Mouse (Mus musculus) liver, adult (tissue): ENCODE data around the gene Smpdl3a.

ENCODE experiments used
- GATA4 ChIP-seq: IDR thresholded peaks from 2 replicates; pipeline ENCODE4 v1.6.1; 2014; ENCODE audit warnings: mild to moderate bottlenecking, low read length; ENCODE audit not compliant: insufficient replicate concordance

The Smpdl3a gene

GRCm38 (mm10) chr10:57794018-57794417 lies at the start of gene Smpdl3a:
TSS of gene Smpdl3a (plus strand) at chr10:57794335.
- TF ChIP-seq GATA4: no peak

DNA sequence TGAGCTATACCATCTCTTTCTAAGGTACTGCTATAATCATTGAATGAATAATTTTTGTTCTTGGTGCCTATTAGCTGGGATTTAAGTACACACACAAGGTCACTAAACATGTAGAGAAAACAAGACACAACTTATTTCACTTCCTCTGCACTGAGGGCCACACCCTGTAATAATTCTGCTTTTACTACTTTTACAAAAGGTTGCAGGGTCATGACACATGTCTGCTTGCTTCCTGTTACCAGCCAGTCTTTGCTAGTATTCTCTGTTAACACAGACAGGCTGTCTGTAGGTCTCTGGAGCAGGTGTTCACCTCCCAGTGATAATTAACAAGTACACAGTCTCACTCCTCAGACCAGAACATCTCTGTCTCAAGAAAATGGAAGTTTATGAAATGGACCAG lies 48.7 kb upstream of the Smpdl3a start:
- TF ChIP-seq GATA4: no peak

DNA sequence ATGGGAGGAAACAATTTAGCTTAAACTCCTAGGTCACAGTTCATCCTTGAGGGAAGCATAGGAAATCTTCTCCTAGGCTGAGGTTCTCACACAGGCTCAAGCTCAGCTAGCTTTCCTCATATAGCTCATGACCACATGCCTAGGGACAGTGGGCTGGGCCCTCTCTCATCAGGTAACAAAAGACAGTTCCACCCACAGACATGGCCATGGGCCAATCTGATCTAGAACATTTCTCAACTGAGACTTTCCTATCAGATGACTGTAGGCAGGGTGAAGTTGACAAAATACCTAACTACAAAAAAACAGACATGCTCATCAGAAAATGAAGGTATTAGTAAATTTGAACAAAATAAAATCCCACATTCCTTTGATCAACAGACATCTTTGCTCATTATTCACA lies 47.0 kb upstream of the Smpdl3a start:
- no peak for TF ChIP-seq GATA4

- TF ChIP-seq GATA4: no peak
Observed at GRCm38 (mm10) chr10:57753343-57753742, 40.8 kb upstream of the Smpdl3a start.

GRCm38 (mm10) chr10:57755201-57755736 lies 38.9 kb upstream of the Smpdl3a start:
- no peak for TF ChIP-seq GATA4

DNA sequence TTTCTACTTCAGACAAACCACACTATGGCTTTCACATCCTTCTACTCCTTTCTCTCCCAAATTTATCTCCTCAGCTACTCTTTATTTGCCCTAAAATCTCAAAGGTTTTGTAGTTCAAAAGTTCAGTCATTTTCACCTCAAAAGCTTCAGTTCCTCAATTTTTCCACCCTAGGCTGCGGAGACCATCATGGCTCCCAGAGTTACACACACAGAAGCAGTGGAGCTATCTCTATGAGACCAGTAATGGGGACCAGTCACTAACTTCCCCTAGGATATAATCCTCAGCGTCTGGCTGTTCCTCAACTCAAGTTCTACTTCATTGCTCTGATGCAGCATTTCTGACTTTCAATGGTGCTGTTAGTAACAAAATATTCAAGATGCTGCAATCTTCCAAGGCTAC lies 35.1 kb upstream of the Smpdl3a start:
- TF ChIP-seq GATA4: no peak

DNA sequence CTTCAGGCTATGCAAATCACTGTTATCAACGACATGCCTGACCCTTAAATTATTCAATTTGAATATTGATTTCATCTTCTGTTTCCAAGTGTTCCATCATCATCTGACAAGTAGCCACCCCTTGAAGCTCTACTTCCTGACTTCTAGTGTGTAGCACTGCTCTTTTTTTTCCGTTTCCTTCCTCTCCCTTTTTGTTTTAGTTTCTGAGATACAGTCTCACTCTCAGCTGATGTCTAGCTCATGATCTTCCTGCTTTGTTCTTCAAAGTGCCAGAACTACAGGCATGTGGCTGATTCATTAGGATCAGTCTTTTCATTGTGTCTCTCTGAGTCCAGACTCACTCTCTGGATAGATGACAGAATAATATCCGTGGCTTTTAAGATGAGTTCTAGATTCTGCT lies 33.4 kb upstream of the Smpdl3a start:
- TF ChIP-seq GATA4: no peak

DNA sequence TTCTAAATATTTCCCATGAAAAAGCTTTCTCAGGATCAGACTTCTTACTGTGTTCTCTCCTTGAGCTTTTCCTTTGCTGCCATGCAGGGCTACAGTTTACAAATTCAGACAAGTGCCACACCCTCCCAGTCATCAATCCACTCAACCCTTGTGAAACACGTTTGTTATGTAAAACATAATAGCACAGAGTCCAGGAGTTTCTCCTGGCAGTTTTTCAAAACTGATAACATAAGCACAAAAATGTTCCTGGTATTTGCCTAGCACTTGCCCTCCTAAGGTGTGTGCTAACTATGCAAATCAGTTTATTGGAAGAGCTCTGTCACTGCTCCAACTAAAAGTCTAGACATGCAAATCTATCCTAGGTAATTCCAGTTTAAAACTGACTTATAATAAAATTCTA lies 31.1 kb upstream of the Smpdl3a start:
- TF ChIP-seq GATA4: no peak

GRCm38 (mm10) chr10:57783289-57784130 lies 10.6 kb upstream of the Smpdl3a start:
- TF ChIP-seq GATA4: no peak

DNA sequence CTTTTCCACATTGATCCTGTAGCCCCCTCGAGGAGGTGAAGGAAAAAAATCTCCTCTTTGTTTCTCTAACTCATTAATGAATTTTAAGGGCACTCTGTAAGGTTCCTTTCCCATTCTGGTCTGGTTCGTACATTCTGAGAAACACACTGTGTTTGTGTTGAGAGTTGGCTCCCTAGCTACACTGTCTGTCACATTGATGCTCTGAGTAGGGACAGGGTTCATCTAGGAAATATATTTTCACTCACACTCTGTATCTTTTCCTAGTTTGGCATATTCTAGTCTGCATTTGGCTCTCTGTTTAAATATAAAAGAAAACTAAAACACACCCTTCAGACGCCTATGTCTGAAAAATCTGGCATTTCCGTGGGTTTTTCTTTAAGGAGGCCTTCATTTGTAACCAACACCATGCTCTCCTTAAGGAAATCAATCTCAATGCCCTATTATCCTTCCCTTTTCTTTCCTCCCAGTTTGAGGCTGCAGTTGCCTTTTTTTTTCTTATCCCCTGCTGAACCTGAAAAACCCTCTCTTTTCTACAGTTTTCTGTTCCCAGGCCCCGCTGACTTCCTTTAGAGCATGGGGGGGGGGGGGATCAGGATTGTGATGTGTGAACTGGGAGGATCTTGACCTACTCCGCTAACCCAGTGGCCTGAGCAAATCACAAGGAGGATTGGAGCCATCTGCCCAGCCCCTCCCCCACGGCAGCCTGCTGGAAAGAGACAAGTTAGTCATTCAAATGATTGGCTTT lies 9.8 kb upstream of the Smpdl3a start:
- no peak for TF ChIP-seq GATA4

- TF ChIP-seq GATA4: no peak
Observed at GRCm38 (mm10) chr10:57784876-57785150, 9.3 kb upstream of the Smpdl3a start, which contains the start of gene Fabp7. TSS of gene Fabp7 (plus strand) at chr10:57784881.

DNA sequence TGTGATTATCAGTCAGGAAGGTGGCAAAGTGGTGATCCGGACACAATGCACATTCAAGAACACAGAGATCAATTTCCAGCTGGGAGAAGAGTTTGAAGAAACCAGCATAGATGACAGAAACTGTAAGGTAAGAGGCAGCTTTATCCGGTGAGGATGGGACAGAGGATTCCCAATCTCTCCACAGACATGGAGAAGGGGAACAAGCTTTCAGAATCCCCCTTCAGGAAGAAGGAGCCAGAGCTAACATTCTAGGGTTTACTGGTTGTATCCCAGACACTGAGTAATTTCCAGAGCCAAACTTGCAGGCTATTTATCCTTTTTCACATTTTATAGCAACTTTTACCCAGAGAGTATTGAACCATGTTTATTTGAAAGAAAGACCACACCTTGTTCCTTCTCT lies 8.6 kb upstream of the Smpdl3a start:
- TF ChIP-seq GATA4: no peak

- TF ChIP-seq GATA4: no peak
Observed at GRCm38 (mm10) chr10:57792957-57793356, 1.2 kb upstream of the Smpdl3a start.

DNA sequence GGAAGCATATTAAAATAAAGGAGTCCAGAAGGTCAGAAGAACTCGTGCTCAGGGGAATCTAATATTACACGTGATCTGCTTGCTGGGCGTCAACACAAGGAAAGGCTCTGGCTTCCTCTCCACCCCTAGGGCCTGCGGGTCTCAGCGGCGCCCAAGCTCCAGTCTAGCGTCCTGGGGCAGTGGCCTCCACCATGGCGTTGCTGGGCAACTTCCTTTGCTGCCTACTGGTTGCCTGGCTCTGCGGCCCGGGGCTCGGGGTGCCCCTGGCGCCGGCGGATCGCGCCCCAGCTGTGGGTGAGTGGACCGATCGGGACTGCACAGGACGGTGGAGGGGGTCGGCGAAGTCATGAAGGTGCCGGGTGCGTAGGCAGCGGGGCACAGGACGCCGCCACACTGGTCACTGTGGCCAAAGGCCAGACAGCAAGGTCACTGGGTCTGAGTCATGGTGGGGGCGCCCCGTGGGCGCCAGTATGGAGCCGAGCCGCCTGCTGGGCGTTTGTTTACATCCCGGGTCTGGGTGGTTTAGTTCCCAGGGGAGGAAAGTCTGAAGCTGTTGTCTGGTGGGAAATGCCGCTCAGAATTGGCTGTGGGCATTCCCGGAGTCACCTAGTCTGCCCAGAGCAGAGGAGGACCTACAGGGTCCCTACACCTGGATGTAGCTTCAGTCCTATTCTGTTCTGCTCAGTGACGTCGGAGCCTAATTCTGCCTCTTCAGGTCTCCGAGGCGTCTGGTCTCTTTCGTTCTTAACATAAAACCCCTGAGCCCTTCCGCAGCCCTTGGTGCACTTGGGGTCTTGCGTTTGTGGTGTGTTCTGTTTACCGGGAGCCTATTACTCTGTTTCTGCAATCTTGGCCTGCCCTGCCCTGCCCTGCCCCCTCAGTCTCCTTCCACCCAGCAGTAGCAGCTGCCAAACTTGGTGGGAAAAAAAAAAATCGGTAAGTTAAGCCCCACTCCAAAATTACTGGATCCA lies 641 bp downstream of the Smpdl3a start:
- no peak for TF ChIP-seq GATA4

- TF ChIP-seq GATA4: no peak
Observed at GRCm38 (mm10) chr10:57795542-57795941, 1.4 kb downstream of the Smpdl3a start.

DNA sequence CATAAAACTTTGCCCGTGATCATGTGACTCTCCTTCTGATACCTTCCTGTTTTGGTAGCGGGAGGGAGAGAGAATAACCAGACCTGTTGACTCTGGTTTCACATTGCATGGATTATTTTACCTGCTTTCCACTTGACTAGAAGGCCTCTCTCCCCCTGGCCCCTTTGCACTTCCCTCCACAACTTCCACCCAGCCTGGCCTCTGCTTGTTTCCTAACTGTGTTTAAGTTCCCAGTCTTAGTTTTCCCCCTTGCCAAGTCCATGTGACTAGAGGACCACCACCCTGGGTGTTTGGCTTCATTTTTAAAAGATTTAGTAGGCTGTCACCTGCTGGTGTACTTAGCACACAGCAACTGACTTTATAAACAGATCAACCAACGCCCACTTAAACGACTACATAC lies 1.9 kb downstream of the Smpdl3a start:
- no peak for TF ChIP-seq GATA4

DNA sequence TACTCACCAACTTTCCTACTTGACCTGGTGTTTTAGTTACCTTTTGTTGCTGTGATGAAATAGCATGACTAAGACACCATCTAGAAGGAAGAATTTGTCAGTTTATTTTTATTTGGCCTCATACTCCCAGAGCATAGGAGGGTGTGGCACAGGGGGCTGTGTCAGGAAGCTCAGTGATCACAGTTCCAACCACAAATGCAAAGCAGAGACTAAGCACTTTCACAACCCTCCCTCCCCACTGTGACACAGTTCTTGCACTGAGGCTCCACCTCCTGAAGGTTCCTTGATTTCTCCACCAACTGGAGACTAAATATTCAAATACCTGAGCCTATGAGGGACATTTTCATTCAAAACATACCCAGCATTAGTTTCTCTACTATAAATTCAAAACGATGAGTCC lies 5.4 kb downstream of the Smpdl3a start:
- no peak for TF ChIP-seq GATA4
